Mouse (Mus musculus): ENCODE measurements around the gene Gadd45b.

- TF ChIP-seq CTCF (IDR thresholded peaks at IDR 0.05; ENCODE audit: borderline replicate concordance, insufficient read depth, low read depth, low read length) (no peak), POLR2A (IDR thresholded peaks at IDR 0.05; ENCODE audit: borderline replicate concordance, insufficient read depth, low read length) (peak; percentile 74)
Measured at GRCm38 (mm10) chr10:80900318-80901247, 29.3 kb upstream of the Gadd45b start, which contains the start of gene Timm13.

All from cerebellum, adult 2 months (tissue).